Mouse (Mus musculus) midbrain, embryonic 11.5 days (tissue): ENCODE data around the gene Pp2d1. TPM values are rescaled to one million over a fixed set of nuclear protein-coding genes. Genes with fewer than 3 reads are reported as not detected.
"Not testable (repeated sequence)": the region's sequence is repeated elsewhere in the genome, so short reads cannot be mapped to it uniquely, and the experiment has no call there.

Experiments used
- ATAC-seq: fragments of 200-750 bp; cut with Nextera tagmentation; 2 replicates; pipeline ENCODE4 v1.8.0; 2017; ENCODE audit warnings: moderate TSS enrichment, moderate library complexity; ENCODE audit not compliant: low FRiP score
- DNase-seq: peaks from one replicate; pipeline ENCODE4 v3.0.0; 2015; ENCODE audit warnings: low spot score; ENCODE audit errors: missing footprints
- H3K27ac ChIP-seq: fragments of 300-500 bp; sonication (generic); 2 replicates; pipeline ENCODE4 v1.5.1; 2014; ENCODE audit warnings: low read depth, low read length
- H3K27me3 ChIP-seq: fragments of 300-500 bp; sonication (generic); 2 replicates; pipeline ENCODE4 v1.6.1; 2014; ENCODE audit warnings: mild to moderate bottlenecking, low read length, moderate library complexity, mixed read lengths; ENCODE audit not compliant: control insufficient read depth, insufficient read depth
- H3K36me3 ChIP-seq: fragments of 300-500 bp; sonication (generic); 2 replicates; pipeline ENCODE4 v1.6.1; 2014; ENCODE audit warnings: mild to moderate bottlenecking, low read length, moderate library complexity, mixed read lengths; ENCODE audit not compliant: control insufficient read depth, insufficient read depth
- H3K4me1 ChIP-seq: fragments of 300-500 bp; sonication (generic); 2 replicates; pipeline ENCODE4 v1.6.1; 2014; ENCODE audit warnings: low read length; ENCODE audit not compliant: control insufficient read depth, insufficient read depth
- H3K4me2 ChIP-seq: fragments of 300-500 bp; sonication (generic); 2 replicates; pipeline ENCODE4 v1.6.1; 2014; ENCODE audit warnings: mild to moderate bottlenecking, moderate library complexity
- H3K4me3 ChIP-seq: fragments of 300-500 bp; sonication (generic); 2 replicates; pipeline ENCODE4 v1.5.1; 2014; ENCODE audit warnings: low read depth, low read length
- H3K9ac ChIP-seq: fragments of 300-500 bp; sonication (generic); 2 replicates; pipeline ENCODE4 v1.6.1; 2014; ENCODE audit warnings: low read length
- H3K9me3 ChIP-seq: fragments of 300-500 bp; sonication (generic); 2 replicates; pipeline ENCODE4 v1.6.1; 2016; ENCODE audit warnings: low read length; ENCODE audit not compliant: control insufficient read depth
- WGBS: fragments of 180-500 bp; shearing (Covaris S2); extraction: QIAGEN DNeasy Blood & Tissue Kit; methylation state at CpG from one replicate; pipeline ENCODE4 v1.1.7; 2014; 5-methylcytosine and 5-hydroxymethylcytosine counted together
- polyA plus RNA-seq: library from polyadenylated mRNA; unstranded; fragments of >200 nt; fragmentation: Nextera tagmentation; extraction: Ambion mirVana; gene quantifications from 2 replicates; pipeline ENCODE4 v1.2.1, GENCODE M21; 2014

Gene Pp2d1
- polyA plus RNA-seq, 1 experiment from 2014 or later: 0.22 TPM

- Histone ChIP-seq H3K4me3 (no peak overlapping the region), H3K4me1 (no peaks in the 10 kb centered on the region), H3K36me3 (no peaks in the 10 kb centered on the region), H3K9ac (no peak overlapping the region), H3K27me3 (no peaks in the 10 kb centered on the region), H3K9me3 (no peaks in the 10 kb centered on the region), H3K27ac (no peak overlapping the region), H3K4me2 (no peak overlapping the region)
- ATAC-seq: no peak
- WGBS: 74% methylated on average over 9 of the region's 9 CpGs
- DNase-seq: no peak
Measured at GRCm38 (mm10) chr17:53578776-53579175, 39.5 kb upstream of the Pp2d1 start.

- H3K4me3 ChIP-seq: no peak overlapping the region
- ATAC-seq (no peak), DNase-seq (no peak)
- H3K9me3 ChIP-seq: no peaks in the 10 kb centered on the region
- H3K9ac ChIP-seq: no peak overlapping the region
- H3K4me1 ChIP-seq: no peaks in the 10 kb centered on the region
- no peaks in the 10 kb centered on the region for H3K27me3 ChIP-seq
- no peak overlapping the region for H3K4me2 ChIP-seq
- H3K27ac ChIP-seq: no peak overlapping the region
- 82% methylated on average over 6 of the region's 6 CpGs for WGBS
- H3K36me3 ChIP-seq: no peaks in the 10 kb centered on the region
Measured at GRCm38 (mm10) chr17:53578249-53578648, 39.0 kb upstream of the Pp2d1 start.

GRCm38 (mm10) chr17:53577754-53578153 lies 38.5 kb upstream of the Pp2d1 start:
- no peak for ATAC-seq
- Histone ChIP-seq H3K4me2 (no peak overlapping the region), H3K9me3 (no peaks in the 10 kb centered on the region), H3K4me3 (no peak overlapping the region), H3K27ac (no peak overlapping the region), H3K4me1 (no peaks in the 10 kb centered on the region), H3K9ac (no peak overlapping the region), H3K27me3 (no peaks in the 10 kb centered on the region), H3K36me3 (no peaks in the 10 kb centered on the region)
- WGBS: 91% methylated on average over 5 of the region's 5 CpGs
- no peak for DNase-seq

- 90% methylated on average over 2 of the region's 2 CpGs for WGBS
- Histone ChIP-seq H3K27me3 (no peaks in the 10 kb centered on the region), H3K9me3 (no peaks in the 10 kb centered on the region), H3K4me1 (no peaks in the 10 kb centered on the region), H3K27ac (no peak overlapping the region), H3K4me3 (no peak overlapping the region), H3K9ac (no peak overlapping the region), H3K36me3 (no peaks in the 10 kb centered on the region), H3K4me2 (no peak overlapping the region)
- no peak for ATAC-seq
- no peak for DNase-seq
Measured at GRCm38 (mm10) chr17:53577151-53577550, 37.9 kb upstream of the Pp2d1 start.

GRCm38 (mm10) chr17:53573019-53573556 lies 33.8 kb upstream of the Pp2d1 start:
- ATAC-seq: no peak
- no peak overlapping the region for H3K27ac ChIP-seq
- no peaks in the 10 kb centered on the region for H3K9me3 ChIP-seq
- no peak overlapping the region for H3K9ac ChIP-seq
- H3K4me3 ChIP-seq: no peak overlapping the region
- no peaks in the 10 kb centered on the region for H3K36me3 ChIP-seq
- H3K4me2 ChIP-seq: no peak overlapping the region
- WGBS: 84% methylated on average over 4 of the region's 4 CpGs
- DNase-seq: no peak
- no peaks in the 10 kb centered on the region for H3K27me3 ChIP-seq
- peaks cover 3% of the 10 kb centered on the region; the same call in 1 of the 2 replicates for H3K4me1 ChIP-seq

- WGBS: 86% methylated on average over 5 of the region's 5 CpGs
Measured at GRCm38 (mm10) chr17:53570932-53571331, 31.7 kb upstream of the Pp2d1 start.

GRCm38 (mm10) chr17:53570361-53570875 lies 31.2 kb upstream of the Pp2d1 start:
- no peak overlapping the region for H3K27ac ChIP-seq
- no peak overlapping the region for H3K4me3 ChIP-seq
- no peaks in the 10 kb centered on the region for H3K36me3 ChIP-seq
- 31% methylated on average over 10 of the region's 10 CpGs for WGBS
- ATAC-seq (no peak), DNase-seq (no peak)
- H3K27me3 ChIP-seq: no peaks in the 10 kb centered on the region
- peaks cover 6% of the 10 kb centered on the region for H3K4me1 ChIP-seq
- no peak overlapping the region for H3K9ac ChIP-seq
- H3K4me2 ChIP-seq: no peak overlapping the region
- H3K9me3 ChIP-seq: no peaks in the 10 kb centered on the region

More at GRCm38 (mm10) chr17:53570932-53571331, 31.7 kb upstream of the Pp2d1 start:
- not testable (repeated sequence) for H3K9me3 ChIP-seq, H3K9ac ChIP-seq, DNase-seq, H3K27ac ChIP-seq, H3K27me3 ChIP-seq, H3K36me3 ChIP-seq, H3K4me2 ChIP-seq, ATAC-seq, H3K4me1 ChIP-seq, H3K4me3 ChIP-seq

GRCm38 (mm10) chr17:53569829-53570228 lies 30.6 kb upstream of the Pp2d1 start:
- H3K27ac ChIP-seq: no peak overlapping the region
- H3K27me3 ChIP-seq: no peaks in the 10 kb centered on the region
- no peaks in the 10 kb centered on the region for H3K9me3 ChIP-seq
- no peaks in the 10 kb centered on the region for H3K36me3 ChIP-seq
- WGBS: 56% methylated on average over 6 of the region's 6 CpGs
- DNase-seq: peak; percentile 86
- peaks cover 6% of the 10 kb centered on the region for H3K4me1 ChIP-seq
- ATAC-seq: no peak
- no peak overlapping the region for H3K4me3 ChIP-seq
- no peak overlapping the region for H3K9ac ChIP-seq
- no peak overlapping the region for H3K4me2 ChIP-seq

- DNase-seq: no peak
- Histone ChIP-seq H3K9me3 (no peaks in the 10 kb centered on the region), H3K9ac (peak overlapping the region; percentile 94), H3K4me1 (peaks cover 6% of the 10 kb centered on the region), H3K4me2 (peak overlapping the region; percentile 93), H3K27me3 (no peaks in the 10 kb centered on the region), H3K4me3 (peak overlapping the region; percentile 89), H3K36me3 (no peaks in the 10 kb centered on the region), H3K27ac (no peak overlapping the region)
- no peak for ATAC-seq
- WGBS: 38% methylated on average over 8 of the region's 8 CpGs
Measured at GRCm38 (mm10) chr17:53568734-53569386, 29.6 kb upstream of the Pp2d1 start.
